Mouse (Mus musculus): ENCODE measurements around the gene Hnrnpl. TPM values are rescaled to one million over a fixed set of nuclear protein-coding genes. Genes with fewer than 3 reads are reported as not detected.

Hnrnpl gene
- polyA plus RNA-seq, 1 experiment from 2014 or later, result 142 TPM

DNA sequence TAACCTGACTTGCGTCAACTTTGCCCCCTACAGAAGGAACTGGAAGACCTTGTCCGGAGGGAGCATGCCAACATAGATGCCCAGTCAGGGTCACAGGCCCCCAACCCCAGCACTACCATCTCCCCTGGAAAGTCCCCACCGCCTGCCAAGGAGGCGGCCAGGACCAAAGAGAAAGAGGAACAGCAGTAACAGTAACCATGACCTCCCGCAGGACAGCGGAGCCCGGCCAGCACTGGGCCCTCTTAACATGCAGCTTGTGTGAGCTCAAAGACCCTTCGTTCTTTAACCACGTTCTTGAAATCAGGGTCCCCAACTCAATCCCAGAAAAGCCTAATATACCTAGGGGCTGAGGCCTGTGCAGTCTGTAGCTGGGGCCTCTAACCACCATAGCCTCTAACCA is 20.5 kb upstream of the Hnrnpl start:
- H3K4me3 ChIP-seq (ENCODE audit: low read length), result no peak overlapping the region
- no peaks in the 10 kb centered on the region for H3K9me3 ChIP-seq (ENCODE audit: control insufficient read depth, low read length)
- H3K4me2 ChIP-seq (ENCODE audit: low read depth, low read length), result no peak overlapping the region
- ATAC-seq, result no peak
- H3K27me3 ChIP-seq (replicated peaks; ENCODE audit: control insufficient read depth, insufficient read depth, low read length), result no peaks in the 10 kb centered on the region
- no peak overlapping the region for H3K27ac ChIP-seq (ENCODE audit: low read length)
- H3K9ac ChIP-seq (ENCODE audit: low read depth, low read length), result no peak overlapping the region
- peaks cover 5% of the 10 kb centered on the region; the same call in 1 of the 2 replicates for H3K36me3 ChIP-seq (ENCODE audit: control insufficient read depth, insufficient read depth, low read length)
- peaks cover 21% of the 10 kb centered on the region for H3K4me1 ChIP-seq (ENCODE audit: control insufficient read depth, insufficient read depth, low read length)
- WGBS, result 90% methylated on average over 9 of the region's 9 CpGs

DNA sequence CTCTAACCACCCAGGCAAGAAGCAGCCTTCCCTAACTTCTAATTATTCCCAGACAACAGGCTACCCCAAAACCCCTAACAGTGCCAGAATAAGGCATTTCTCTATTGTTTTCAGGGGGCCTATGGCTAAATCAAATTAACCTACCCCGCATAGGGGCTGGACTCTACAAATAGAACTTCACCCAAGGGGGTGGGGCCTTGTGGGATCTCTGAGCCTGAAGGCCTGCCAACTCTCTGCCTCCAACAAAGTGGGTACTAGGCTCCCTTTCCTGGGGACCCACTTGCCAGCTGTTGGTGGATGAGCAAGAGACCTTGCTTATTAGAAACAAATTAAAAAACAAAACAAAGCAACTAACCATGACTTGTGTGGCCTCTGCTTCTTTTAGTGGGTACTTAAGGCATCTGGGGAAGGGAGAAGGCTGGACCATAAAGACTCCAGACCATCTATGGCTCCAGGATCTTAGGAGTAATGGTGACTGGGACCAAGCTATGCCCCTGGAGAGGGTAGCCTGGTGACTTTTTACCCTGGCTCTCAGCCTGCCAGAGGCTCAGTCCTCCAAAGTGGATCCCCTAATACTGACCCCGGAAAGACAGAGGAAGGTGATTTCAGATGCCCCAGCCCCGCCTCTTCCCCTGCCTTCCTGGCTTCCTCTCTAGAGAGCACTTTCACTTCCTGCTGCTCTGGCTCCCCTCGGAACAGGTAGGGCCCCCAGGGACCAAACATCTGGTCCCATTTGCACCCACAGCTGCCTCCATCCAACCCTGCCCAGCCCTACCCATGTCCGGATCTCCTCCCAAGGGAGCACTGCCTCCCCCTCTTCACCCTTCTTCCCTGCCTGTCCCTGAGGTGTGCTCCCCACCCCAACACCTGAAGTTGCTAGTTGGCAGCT is 19.8 kb upstream of the Hnrnpl start, which contains the start of gene Rinl:
Rinl (plus strand) TSS at position 663 of the 889 bp plus-strand sequence.
- WGBS, result 60% methylated on average over 5 of the region's 5 CpGs
- Histone ChIP-seq H3K4me1 (ENCODE audit: control insufficient read depth, insufficient read depth, low read length) (peaks cover 21% of the 10 kb centered on the region), H3K27ac (ENCODE audit: low read length) (peak within 1 kb of the TSS; percentile 57; the same call in 1 of the 2 replicates), H3K27me3 (replicated peaks; ENCODE audit: control insufficient read depth, insufficient read depth, low read length) (no peaks in the 10 kb centered on the region), H3K36me3 (ENCODE audit: control insufficient read depth, insufficient read depth, low read length) (peaks cover 2% of the 10 kb centered on the region; the same call in 1 of the 2 replicates), H3K9me3 (ENCODE audit: control insufficient read depth, low read length) (no peaks in the 10 kb centered on the region), H3K4me3 (ENCODE audit: low read length) (no peak within 1 kb of the TSS), H3K4me2 (ENCODE audit: low read depth, low read length) (no peak within 1 kb of the TSS), H3K9ac (ENCODE audit: low read depth, low read length) (peak within 1 kb of the TSS; percentile 40; the same call in 1 of the 2 replicates)
- no peak for ATAC-seq

DNA sequence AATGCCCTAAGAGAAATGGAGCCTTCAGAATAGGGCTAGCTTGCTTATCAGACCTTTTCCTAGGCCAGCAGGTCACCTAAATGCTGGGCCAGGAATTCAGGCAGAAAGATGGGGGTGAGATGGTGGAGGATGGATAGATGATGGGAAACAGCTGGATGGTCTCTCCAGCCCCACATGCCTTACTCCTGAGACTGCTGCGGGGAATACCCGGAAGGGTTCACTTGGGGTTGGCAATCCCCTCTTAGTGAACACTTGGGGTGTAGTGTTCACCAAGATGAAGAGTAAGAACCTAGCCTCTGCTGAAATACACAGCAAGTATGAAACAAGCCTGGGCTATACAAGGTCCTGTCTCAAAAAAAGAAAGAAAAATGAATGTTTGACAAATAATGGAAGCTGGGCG is 19.1 kb upstream of the Hnrnpl start:
- H3K27me3 ChIP-seq (replicated peaks; ENCODE audit: control insufficient read depth, insufficient read depth, low read length), result no peaks in the 10 kb centered on the region
- ATAC-seq, result no peak
- no peaks in the 10 kb centered on the region for H3K36me3 ChIP-seq (ENCODE audit: control insufficient read depth, insufficient read depth, low read length)
- WGBS, result 44% methylated on average over 3 of the region's 3 CpGs
- H3K4me1 ChIP-seq (ENCODE audit: control insufficient read depth, insufficient read depth, low read length), result peaks cover 21% of the 10 kb centered on the region
- peak overlapping the region; percentile 14; the same call in 1 of the 2 replicates for H3K27ac ChIP-seq (ENCODE audit: low read length)
- H3K4me3 ChIP-seq (ENCODE audit: low read length), result no peak overlapping the region
- H3K9me3 ChIP-seq (ENCODE audit: control insufficient read depth, low read length), result no peaks in the 10 kb centered on the region
- H3K4me2 ChIP-seq (ENCODE audit: low read depth, low read length), result no peak overlapping the region
- H3K9ac ChIP-seq (ENCODE audit: low read depth, low read length), result peak overlapping the region; percentile 40; the same call in 1 of the 2 replicates

DNA sequence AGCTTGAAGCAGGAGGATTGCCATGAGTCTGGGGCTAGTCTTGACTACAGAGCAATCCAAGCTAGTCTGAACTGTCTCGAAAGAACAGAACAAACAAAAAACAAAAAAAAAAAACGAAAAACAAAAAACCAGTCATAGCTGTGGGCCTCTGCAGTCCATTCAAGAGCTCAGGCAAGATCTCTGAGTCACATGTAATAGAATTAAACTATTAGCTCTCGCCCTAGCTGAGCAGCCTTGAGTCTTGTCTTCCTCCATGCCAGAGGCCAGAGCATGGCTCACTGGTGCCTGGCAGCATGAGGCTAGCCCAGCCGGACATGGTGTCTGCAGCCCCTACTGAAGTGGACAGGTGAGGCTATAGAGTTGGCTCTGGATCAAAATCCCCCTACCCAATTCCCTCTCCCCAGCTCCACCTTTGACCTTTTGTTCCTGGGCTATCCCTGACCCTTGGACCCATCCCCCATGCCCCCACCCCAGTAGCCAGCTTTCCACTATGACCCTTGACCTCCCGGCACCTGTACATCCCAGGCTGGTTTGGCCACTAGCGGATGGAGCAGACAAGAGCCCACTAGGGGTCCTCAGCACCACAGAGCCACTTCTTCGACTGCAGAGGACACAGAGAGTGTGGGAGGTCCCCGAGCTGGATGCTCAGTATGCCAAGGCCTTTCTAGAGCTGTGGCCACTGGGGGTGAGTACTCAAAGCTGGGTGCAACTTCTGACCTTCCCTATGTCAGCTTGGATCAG is 18.1 kb upstream of the Hnrnpl start:
- Histone ChIP-seq H3K27me3 (replicated peaks; ENCODE audit: control insufficient read depth, insufficient read depth, low read length) (no peaks in the 10 kb centered on the region), H3K4me1 (ENCODE audit: control insufficient read depth, insufficient read depth, low read length) (peaks cover 21% of the 10 kb centered on the region), H3K27ac (ENCODE audit: low read length) (0 out of 2 replicates have a peak overlapping the region, but pooled peaks have one; percentile 57), H3K4me3 (ENCODE audit: low read length) (no peak overlapping the region), H3K9me3 (ENCODE audit: control insufficient read depth, low read length) (no peaks in the 10 kb centered on the region), H3K36me3 (ENCODE audit: control insufficient read depth, insufficient read depth, low read length) (no peaks in the 10 kb centered on the region), H3K4me2 (ENCODE audit: low read depth, low read length) (no peak overlapping the region), H3K9ac (ENCODE audit: low read depth, low read length) (no peak overlapping the region)
- 0 out of 2 replicates have a peak, but pooled peaks have one; percentile 25 for ATAC-seq
- 57% methylated on average over 8 of the region's 8 CpGs for WGBS

DNA sequence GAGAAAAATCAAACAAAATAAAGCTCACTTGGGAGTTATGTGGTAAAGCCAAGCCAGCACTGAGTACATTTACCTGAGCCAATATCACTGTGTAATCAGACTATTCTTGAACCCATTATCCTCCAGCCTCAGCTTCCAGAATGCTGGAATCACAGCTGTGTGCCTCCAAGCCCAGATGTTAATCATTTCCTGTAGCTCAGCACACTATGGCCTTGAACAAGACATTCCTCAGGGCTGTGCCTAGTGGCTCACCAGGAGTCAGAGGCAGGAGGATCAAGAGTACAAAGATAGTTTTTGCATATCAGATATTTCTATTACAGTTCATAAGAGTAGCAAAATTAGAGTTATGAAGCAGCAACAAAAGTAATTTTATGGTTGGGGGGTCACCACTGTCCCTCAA is 16.6 kb upstream of the Hnrnpl start:
- no peak overlapping the region for H3K9ac ChIP-seq (ENCODE audit: low read depth, low read length)
- no peak overlapping the region for H3K4me3 ChIP-seq (ENCODE audit: low read length)
- no peak overlapping the region for H3K27ac ChIP-seq (ENCODE audit: low read length)
- H3K4me1 ChIP-seq (ENCODE audit: control insufficient read depth, insufficient read depth, low read length), result peaks cover 25% of the 10 kb centered on the region
- H3K9me3 ChIP-seq (ENCODE audit: control insufficient read depth, low read length), result no peaks in the 10 kb centered on the region
- no peaks in the 10 kb centered on the region for H3K36me3 ChIP-seq (ENCODE audit: control insufficient read depth, insufficient read depth, low read length)
- no peak overlapping the region for H3K4me2 ChIP-seq (ENCODE audit: low read depth, low read length)
- 0 out of 2 replicates have a peak, but pooled peaks have one; percentile 17 for ATAC-seq
- no peaks in the 10 kb centered on the region for H3K27me3 ChIP-seq (replicated peaks; ENCODE audit: control insufficient read depth, insufficient read depth, low read length)

DNA sequence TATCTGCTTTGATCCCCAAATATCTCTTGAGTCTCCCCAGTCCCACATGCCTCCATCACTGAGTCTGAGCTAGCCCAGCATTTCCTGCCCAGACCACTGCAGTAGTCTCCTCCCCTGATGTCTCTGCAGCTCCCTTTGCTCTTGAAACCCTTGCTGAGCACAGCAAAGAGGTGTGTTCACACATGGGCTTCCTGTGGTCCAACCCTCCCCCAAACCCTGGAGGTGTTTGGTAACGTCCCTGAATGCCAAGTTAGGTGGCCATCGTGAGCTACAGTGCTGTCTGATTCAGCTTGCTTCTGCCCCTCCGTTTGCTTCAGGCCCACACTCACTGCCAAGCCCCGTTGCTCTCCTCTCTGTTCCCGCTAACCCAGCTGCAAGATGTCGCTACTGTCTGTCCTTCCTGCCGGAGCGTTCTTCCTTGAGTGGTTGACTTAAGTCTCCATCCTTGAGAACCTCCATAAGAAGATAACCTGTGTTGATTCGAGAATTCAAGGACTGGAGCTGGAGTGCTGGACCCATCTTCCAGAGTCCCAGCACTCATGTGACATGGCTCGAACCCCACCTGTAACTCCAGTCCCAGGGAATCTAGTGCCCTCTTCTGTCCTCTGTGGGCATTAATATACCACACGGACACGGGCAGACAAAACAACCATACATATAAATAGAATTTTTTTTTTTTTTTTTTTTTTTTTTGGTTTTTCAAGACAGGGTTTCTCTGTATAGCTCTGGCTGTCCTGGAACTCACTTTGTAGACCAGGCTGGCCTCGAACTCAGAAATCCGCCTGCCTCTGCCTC is 15.8 kb upstream of the Hnrnpl start:
- no peak for ATAC-seq
- no peak overlapping the region for H3K9ac ChIP-seq (ENCODE audit: low read depth, low read length)
- WGBS, result 72% methylated on average over 12 of the region's 14 CpGs
- H3K36me3 ChIP-seq (ENCODE audit: control insufficient read depth, insufficient read depth, low read length), result no peaks in the 10 kb centered on the region
- H3K4me3 ChIP-seq (ENCODE audit: low read length), result no peak overlapping the region
- H3K27me3 ChIP-seq (replicated peaks; ENCODE audit: control insufficient read depth, insufficient read depth, low read length), result no peaks in the 10 kb centered on the region
- H3K4me2 ChIP-seq (ENCODE audit: low read depth, low read length), result no peak overlapping the region
- H3K9me3 ChIP-seq (ENCODE audit: control insufficient read depth, low read length), result no peaks in the 10 kb centered on the region
- peaks cover 29% of the 10 kb centered on the region for H3K4me1 ChIP-seq (ENCODE audit: control insufficient read depth, insufficient read depth, low read length)
- H3K27ac ChIP-seq (ENCODE audit: low read length), result no peak overlapping the region

DNA sequence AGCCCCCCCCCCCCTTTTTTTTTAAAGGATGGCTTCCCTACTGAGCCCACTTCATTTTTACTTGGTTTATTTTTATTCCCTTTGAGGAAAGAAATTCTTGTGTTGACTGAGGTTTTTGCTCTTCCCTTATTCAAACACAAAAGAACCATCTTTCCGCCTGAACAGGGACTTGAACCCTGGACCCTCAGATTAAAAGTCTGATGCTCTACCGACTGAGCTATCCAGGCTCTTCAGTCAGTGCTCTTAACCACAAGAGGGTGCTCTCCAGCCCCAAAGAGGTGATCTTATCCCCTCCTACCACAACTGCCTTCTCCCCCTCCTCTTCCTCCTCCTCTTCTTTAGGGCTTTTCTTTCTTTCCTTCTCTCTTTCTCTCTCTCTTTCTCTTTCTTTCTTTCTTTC is 14.5 kb upstream of the Hnrnpl start:
- H3K36me3 ChIP-seq (ENCODE audit: control insufficient read depth, insufficient read depth, low read length), result no peaks in the 10 kb centered on the region
- H3K4me1 ChIP-seq (ENCODE audit: control insufficient read depth, insufficient read depth, low read length), result peaks cover 26% of the 10 kb centered on the region
- no peaks in the 10 kb centered on the region for H3K27me3 ChIP-seq (replicated peaks; ENCODE audit: control insufficient read depth, insufficient read depth, low read length)
- no peak for ATAC-seq
- no peak overlapping the region for H3K27ac ChIP-seq (ENCODE audit: low read length)
- WGBS, result 30% methylated on average over 2 of the region's 2 CpGs
- H3K4me3 ChIP-seq (ENCODE audit: low read length), result no peak overlapping the region
- no peaks in the 10 kb centered on the region for H3K9me3 ChIP-seq (ENCODE audit: control insufficient read depth, low read length)
- H3K4me2 ChIP-seq (ENCODE audit: low read depth, low read length), result no peak overlapping the region
- no peak overlapping the region for H3K9ac ChIP-seq (ENCODE audit: low read depth, low read length)

DNA sequence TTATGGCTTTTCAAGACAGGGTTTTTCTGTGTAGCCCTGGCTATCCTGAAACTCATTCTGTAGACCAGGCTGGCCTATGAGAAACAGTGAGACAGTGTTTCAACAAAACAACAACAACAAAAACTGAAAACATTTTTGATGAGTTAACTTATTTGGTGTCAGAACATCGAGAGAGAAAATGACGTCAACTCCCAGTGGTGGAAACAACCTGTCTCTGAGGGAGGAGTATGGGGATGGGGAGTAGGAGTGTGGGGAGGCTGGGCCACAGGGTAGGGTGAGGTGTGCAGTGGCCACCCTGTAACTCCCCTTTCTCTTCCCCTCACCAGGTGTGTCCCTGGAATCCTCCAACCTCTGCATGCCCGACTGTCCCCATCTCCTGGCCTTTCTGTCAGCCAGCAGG is 13.8 kb upstream of the Hnrnpl start:
- WGBS, result 79% methylated on average over 3 of the region's 3 CpGs
- H3K4me2 ChIP-seq (ENCODE audit: low read depth, low read length), result no peak overlapping the region

More for the DNA sequence above, 13.8 kb upstream of the Hnrnpl start:
- Histone ChIP-seq H3K9me3 (ENCODE audit: control insufficient read depth, low read length) (no peaks in the 10 kb centered on the region), H3K36me3 (ENCODE audit: control insufficient read depth, insufficient read depth, low read length) (no peaks in the 10 kb centered on the region), H3K27me3 (replicated peaks; ENCODE audit: control insufficient read depth, insufficient read depth, low read length) (no peaks in the 10 kb centered on the region), H3K9ac (ENCODE audit: low read depth, low read length) (no peak overlapping the region), H3K27ac (ENCODE audit: low read length) (no peak overlapping the region), H3K4me3 (ENCODE audit: low read length) (no peak overlapping the region), H3K4me1 (ENCODE audit: control insufficient read depth, insufficient read depth, low read length) (peaks cover 25% of the 10 kb centered on the region; the same call in 1 of the 2 replicates)
- no peak for ATAC-seq

All from intestine, embryonic 16.5 days (tissue).